Mouse (Mus musculus) ovary, postnatal 10 days (tissue): ENCODE measurements around the gene Col4a2.

Source experiments
- DNase-seq: peaks from one replicate; pipeline ENCODE4 v3.0.0; 2022; ENCODE audit warnings: low spot score

Col4a2 gene

GRCm38 (mm10) chr8:11324801-11325395 lies 12.3 kb downstream of the Col4a2 start:
- DNase-seq, result no peak

- DNase-seq, result no peak
Observed at GRCm38 (mm10) chr8:11327298-11327697, 14.7 kb downstream of the Col4a2 start.

GRCm38 (mm10) chr8:11327722-11328417 lies 15.3 kb downstream of the Col4a2 start:
- no peak for DNase-seq

GRCm38 (mm10) chr8:11331561-11331960 lies 19.0 kb downstream of the Col4a2 start:
- no peak for DNase-seq

- no peak for DNase-seq
Observed at GRCm38 (mm10) chr8:11333746-11334145, 21.1 kb downstream of the Col4a2 start.

GRCm38 (mm10) chr8:11334493-11334892 lies 21.9 kb downstream of the Col4a2 start:
- DNase-seq, result no peak

GRCm38 (mm10) chr8:11335238-11335637 lies 22.6 kb downstream of the Col4a2 start:
- no peak for DNase-seq

- DNase-seq, result no peak
Observed at GRCm38 (mm10) chr8:11336346-11336745, 23.7 kb downstream of the Col4a2 start.

- no peak for DNase-seq
Observed at GRCm38 (mm10) chr8:11337642-11338041, 25.0 kb downstream of the Col4a2 start.

GRCm38 (mm10) chr8:11338507-11338906 lies 25.9 kb downstream of the Col4a2 start:
- no peak for DNase-seq

GRCm38 (mm10) chr8:11340310-11341110 lies 27.9 kb downstream of the Col4a2 start:
- no peak for DNase-seq

- DNase-seq, result no peak
Observed at GRCm38 (mm10) chr8:11341111-11341566, 28.5 kb downstream of the Col4a2 start.

- no peak for DNase-seq
Observed at GRCm38 (mm10) chr8:11344459-11344858, 31.9 kb downstream of the Col4a2 start.

GRCm38 (mm10) chr8:11346225-11346624 lies 33.6 kb downstream of the Col4a2 start:
- DNase-seq, result no peak

GRCm38 (mm10) chr8:11347699-11348098 lies 35.1 kb downstream of the Col4a2 start:
- DNase-seq, result no peak

GRCm38 (mm10) chr8:11348622-11349021 lies 36.0 kb downstream of the Col4a2 start:
- DNase-seq, result no peak

- DNase-seq, result no peak
Observed at GRCm38 (mm10) chr8:11351355-11351754, 38.8 kb downstream of the Col4a2 start.

GRCm38 (mm10) chr8:11352514-11352913 lies 39.9 kb downstream of the Col4a2 start:
- no peak for DNase-seq

GRCm38 (mm10) chr8:11354800-11355451 lies 42.3 kb downstream of the Col4a2 start:
- no peak for DNase-seq

- no peak for DNase-seq
Observed at GRCm38 (mm10) chr8:11355900-11356299, 43.3 kb downstream of the Col4a2 start.

- DNase-seq, result no peak
Observed at GRCm38 (mm10) chr8:11356776-11357175, 44.2 kb downstream of the Col4a2 start.

GRCm38 (mm10) chr8:11357921-11358436 lies 45.4 kb downstream of the Col4a2 start:
- DNase-seq, result no peak
